ENCODE assay signal across 11 mouse cellular contexts in the genomic region with DNA sequence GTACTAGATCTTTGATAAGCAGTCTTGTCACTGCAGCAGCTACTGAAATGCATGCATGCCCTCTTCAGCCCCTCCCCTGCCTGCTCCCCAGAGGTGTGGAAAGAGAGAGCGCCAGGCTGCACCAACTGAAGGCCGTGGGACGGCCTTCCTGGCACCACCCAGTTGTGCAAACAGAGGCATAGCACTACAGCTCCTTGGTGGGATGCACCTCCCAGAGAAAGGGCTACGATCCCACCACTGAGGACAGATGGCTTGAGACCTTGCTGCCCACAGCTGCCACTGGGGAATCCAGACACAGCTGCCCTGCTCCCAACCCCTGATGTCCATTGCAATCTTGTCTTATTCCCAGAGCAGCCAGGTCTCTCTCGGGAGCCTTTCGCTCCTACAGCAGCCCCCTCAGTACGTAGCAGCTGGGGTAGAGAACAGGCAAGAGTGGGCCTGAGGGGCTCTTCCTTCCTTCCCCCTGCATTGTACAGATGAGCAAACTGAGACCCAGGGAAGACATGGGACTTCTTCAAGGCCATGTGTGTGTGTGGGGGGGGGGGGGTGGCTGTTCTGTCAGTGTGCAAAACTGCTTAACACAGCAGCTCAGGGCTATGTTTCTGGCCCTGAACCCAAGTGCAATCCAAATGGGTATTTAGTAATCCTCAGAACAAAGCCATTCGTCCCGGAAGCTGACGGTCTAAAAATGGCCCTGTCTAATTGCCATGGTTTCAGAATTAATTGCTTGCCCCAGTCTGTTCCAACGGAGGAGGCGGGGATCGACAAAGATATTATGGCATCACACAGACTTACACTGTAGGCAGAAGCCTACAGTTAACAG. TPM values are rescaled to one million over a fixed set of nuclear protein-coding genes. Genes with fewer than 3 reads are reported as not detected.
DNase-seq lines count a peak whose midpoint lies in the region; ATAC-seq lines count a peak whose summit lies in the region.
"Had no signal": no experiment of that assay in that cellular context is flagged by ENCODE, and none has a peak within 500 bp of the region (broad histone marks: within the 10 kb centered on the region; RNA-seq: fewer than 3 reads in every experiment).

No protein-coding gene starts in this region.

- no peaks in the 10 kb centered on the region for H3K27me3 ChIP-seq in neural tube, embryonic 11.5 days (ENCODE audit: control insufficient read depth, insufficient read depth, low read length)
- H3K27me3 ChIP-seq in forebrain, embryonic 11.5 days (ENCODE audit: control insufficient read depth, insufficient read depth, low read length) = no peaks in the 10 kb centered on the region
- no peaks in the 10 kb centered on the region for H3K27me3 ChIP-seq in stomach, embryonic 14.5 days (ENCODE audit: control insufficient read depth, insufficient read depth, low read length)
- H3K27me3 ChIP-seq: Patski had no signal

- ATAC-seq in neural tube, embryonic 11.5 days (ENCODE audit: insufficient read depth, low FRiP score, low TSS enrichment) = peak; percentile 64
- peak; percentile 67 for ATAC-seq in forebrain, embryonic 11.5 days (replicated peaks; ENCODE audit: low FRiP score)
- peak; percentile 62; the same call in 1 of the 2 replicates for ATAC-seq in stomach, embryonic 14.5 days (ENCODE audit: insufficient number of reproducible peaks, insufficient read depth, low FRiP score, low read depth)
- ATAC-seq: Patski had no signal

- H3K9ac ChIP-seq in neural tube, embryonic 11.5 days (ENCODE audit: low read length) = no peak overlapping the region
- H3K9ac ChIP-seq in forebrain, embryonic 11.5 days (ENCODE audit: low read length) = no peak overlapping the region
- no peak overlapping the region for H3K9ac ChIP-seq in stomach, embryonic 14.5 days (replicated peaks; ENCODE audit: low read depth, low read length)
- H3K9ac ChIP-seq: limb, embryonic 13.5 days had no signal

- H3K4me3 ChIP-seq in neural tube, embryonic 11.5 days (ENCODE audit: low read depth, low read length) = no peak overlapping the region
- no peak overlapping the region for H3K4me3 ChIP-seq in forebrain, embryonic 11.5 days (ENCODE audit: low read depth, low read length)
- H3K4me3 ChIP-seq in stomach, embryonic 14.5 days (ENCODE audit: low read depth, low read length) = no peak overlapping the region
- H3K4me3 ChIP-seq: limb, embryonic 13.5 days had no signal

- no peaks in the 10 kb centered on the region for H3K9me3 ChIP-seq in neural tube, embryonic 11.5 days (ENCODE audit: control insufficient read depth, low read length)
- H3K9me3 ChIP-seq in forebrain, embryonic 11.5 days (ENCODE audit: control insufficient read depth, low read length) = no peaks in the 10 kb centered on the region
- no peaks in the 10 kb centered on the region for H3K9me3 ChIP-seq in stomach, embryonic 14.5 days (ENCODE audit: control insufficient read depth, low read depth, low read length)
- H3K9me3 ChIP-seq: limb, embryonic 13.5 days had no signal

- 45% methylated on average over 13 of the region's 13 CpGs for WGBS in neural tube, embryonic 11.5 days
- WGBS in forebrain, embryonic 11.5 days = 43% methylated on average over 13 of the region's 13 CpGs
- WGBS in stomach, embryonic 14.5 days = 44% methylated on average over 13 of the region's 13 CpGs

- peaks cover 6% of the 10 kb centered on the region; the same call in 1 of the 2 replicates for H3K4me1 ChIP-seq in neural tube, embryonic 11.5 days (ENCODE audit: control insufficient read depth, insufficient read depth, low read length)
- H3K4me1 ChIP-seq in forebrain, embryonic 11.5 days (replicated peaks; ENCODE audit: control insufficient read depth, insufficient read depth, low read length) = peaks cover 11% of the 10 kb centered on the region
- 0 out of 2 replicates have a peak, but pooled peaks cover 12% of the 10 kb centered on the region for H3K4me1 ChIP-seq in stomach, embryonic 14.5 days (ENCODE audit: control insufficient read depth, insufficient read depth, low read length)

- DNase-seq in neural tube, embryonic 11.5 days (ENCODE audit: low spot score) = peak; percentile 33
- no peak for DNase-seq in neural tube, embryonic 10.5 days (ENCODE audit: extremely low spot score, low spot score)
- DNase-seq in forebrain, embryonic 11.5 days (ENCODE audit: low spot score) = peak; percentile 59
- peak; percentile 59 to 64 for DNase-seq in layer of hippocampus, postnatal 36 days
- DNase-seq in spleen, postnatal 10 days (ENCODE audit: low spot score in 2 of 2) = no peak
- no peak for DNase-seq in kidney, adult 18-20 months
- DNase-seq in urinary bladder, postnatal 25 days (ENCODE audit: low spot score) = no peak
- DNase-seq: spleen, adult 18-20 months had no signal

- H3K27ac ChIP-seq in neural tube, embryonic 11.5 days (ENCODE audit: low read depth, low read length) = peak overlapping the region; percentile 27; the same call in 1 of the 2 replicates
- peak overlapping the region; percentile 32; the same call in 1 of the 2 replicates for H3K27ac ChIP-seq in forebrain, embryonic 11.5 days (ENCODE audit: low read depth, low read length)
- H3K27ac ChIP-seq in stomach, embryonic 14.5 days (ENCODE audit: low read length) = no peak overlapping the region
- H3K27ac ChIP-seq: limb, embryonic 13.5 days had no signal

- no peak overlapping the region for H3K4me2 ChIP-seq in neural tube, embryonic 11.5 days (ENCODE audit: low read depth)
- H3K4me2 ChIP-seq in forebrain, embryonic 11.5 days (ENCODE audit: low read depth, low read length, severe bottlenecking) = no peak overlapping the region
- no peak overlapping the region for H3K4me2 ChIP-seq in stomach, embryonic 14.5 days (replicated peaks; ENCODE audit: low read depth, low read length)
- H3K4me2 ChIP-seq: limb, embryonic 13.5 days had no signal

- no peaks in the 10 kb centered on the region for H3K36me3 ChIP-seq in neural tube, embryonic 11.5 days (ENCODE audit: control insufficient read depth, insufficient read depth, low read length)
- no peaks in the 10 kb centered on the region for H3K36me3 ChIP-seq in forebrain, embryonic 11.5 days (ENCODE audit: control insufficient read depth, insufficient read depth, low read length)
- no peaks in the 10 kb centered on the region for H3K36me3 ChIP-seq in stomach, embryonic 14.5 days (ENCODE audit: control insufficient read depth, insufficient read depth, low read length)
- H3K36me3 ChIP-seq: limb, embryonic 13.5 days had no signal

RNA-seq across cellular contexts. Expression of a gene that starts 46.9 kb away (rescaled TPM):
- 0.13 TPM in 1 of 2 replicates, not detected in the other for polyA plus RNA-seq in neural tube, embryonic 11.5 days (2014; fragmentation: Nextera tagmentation; extraction: Ambion mirVana)
- not detected in 2 replicates for polyA plus RNA-seq in forebrain, embryonic 11.5 days (2014; fragmentation: Nextera tagmentation; extraction: Ambion mirVana)
- total RNA-seq in layer of hippocampus, postnatal 36 days (2021) = not detected
- polyA plus RNA-seq in stomach, embryonic 14.5 days (2014; fragmentation: Nextera tagmentation; extraction: Ambion mirVana) = not detected in 2 replicates
- polyA plus RNA-seq: limb, embryonic 13.5 days; Patski had no signal

Comparison
In these comparisons a context has a peak if more than half of its experiments do, and no peak if none do; other contexts are left out.
1. DNase-seq: peak in neural tube, embryonic 11.5 days (single experiment), forebrain, embryonic 11.5 days (single experiment) and layer of hippocampus, postnatal 36 days (2 of 2); none in neural tube, embryonic 10.5 days (single experiment), spleen, postnatal 10 days (0 of 2), kidney, adult 18-20 months (single experiment) and urinary bladder, postnatal 25 days (single experiment).
2. Peak in every context shown above with its lines, with median percentiles within 50 percentile points of each other: ATAC-seq.